Mouse (Mus musculus): ENCODE results near the gene Olfr1015.

- no peak for TF ChIP-seq CTCF (IDR thresholded peaks at IDR 0.05; ENCODE audit: low read depth)
- no peak for TF ChIP-seq EP300 (IDR thresholded peaks at IDR 0.05; ENCODE audit: low read depth)
Measured at GRCm38 (mm10) chr2:85762666-85763065, 19.2 kb upstream of the Olfr1015 start, which contains the start of gene Olfr1012.
